In the genomic region with DNA sequence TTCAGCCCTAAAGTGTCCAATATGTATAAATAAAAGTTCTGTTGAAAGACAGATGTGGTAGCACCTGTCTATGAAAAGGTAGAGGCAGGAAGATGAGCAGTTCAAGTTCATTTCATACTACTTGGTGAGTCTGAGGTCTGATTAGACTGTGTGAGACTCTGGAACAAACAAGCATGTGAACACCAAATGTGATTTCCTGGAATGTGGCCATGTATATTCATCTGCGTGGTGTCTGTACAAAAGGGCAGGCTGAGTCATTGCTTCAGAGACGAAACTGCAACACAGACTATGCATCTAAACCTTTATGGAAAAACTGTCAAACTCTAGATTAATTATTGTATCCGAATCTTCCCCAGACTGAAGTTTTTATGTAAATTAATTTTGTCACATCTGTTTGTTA, we compare ENCODE assay signal across 22 mouse cellular contexts.
"Had no signal": no experiment of that assay in that cellular context is flagged by ENCODE, and none has a peak within 500 bp of the region (broad histone marks: within the 10 kb centered on the region; RNA-seq: fewer than 3 reads in every experiment).

No protein-coding gene starts in this region.

- H3K9ac ChIP-seq: kidney, embryonic 15.5 days; limb, embryonic 12.5 days; limb, embryonic 15.5 days; liver, embryonic 15.5 days; lung, embryonic 15.5 days; midbrain, embryonic 12.5 days; midbrain, embryonic 15.5 days; neural tube, embryonic 13.5 days; stomach, embryonic 15.5 days had no signal

- H3K27me3 ChIP-seq: kidney, embryonic 15.5 days; limb, embryonic 12.5 days; limb, embryonic 15.5 days; liver, embryonic 15.5 days; lung, embryonic 15.5 days; midbrain, embryonic 12.5 days; midbrain, embryonic 15.5 days; neural tube, embryonic 13.5 days; stomach, embryonic 15.5 days had no signal

- ATAC-seq: midbrain, embryonic 15.5 days had no signal

- DNase-seq: kidney, adult 8-10 months; kidney, postnatal 10 days; kidney, postnatal 36 days; left cerebral cortex, postnatal 4 days; lung, adult 18-20 months; lung, postnatal 14 days; lung, postnatal 4 days; retina, postnatal 1 day; right cerebral cortex, postnatal 25 days; spleen, adult 18-20 months; thymus, postnatal 25 days had no signal

- H3K4me1 ChIP-seq: kidney, embryonic 15.5 days; limb, embryonic 12.5 days; limb, embryonic 15.5 days; liver, embryonic 15.5 days; lung, embryonic 15.5 days; midbrain, embryonic 12.5 days; midbrain, embryonic 15.5 days; neural tube, embryonic 13.5 days; stomach, embryonic 15.5 days had no signal

- H3K9me3 ChIP-seq: kidney, embryonic 15.5 days; limb, embryonic 12.5 days; limb, embryonic 15.5 days; liver, embryonic 15.5 days; lung, embryonic 15.5 days; midbrain, embryonic 12.5 days; midbrain, embryonic 15.5 days; neural tube, embryonic 13.5 days; stomach, embryonic 15.5 days had no signal

- H3K36me3 ChIP-seq: kidney, embryonic 15.5 days; limb, embryonic 12.5 days; limb, embryonic 15.5 days; liver, embryonic 15.5 days; lung, embryonic 15.5 days; midbrain, embryonic 12.5 days; midbrain, embryonic 15.5 days; neural tube, embryonic 13.5 days; stomach, embryonic 15.5 days had no signal

- H3K4me3 ChIP-seq: kidney, embryonic 15.5 days; limb, embryonic 12.5 days; limb, embryonic 15.5 days; liver, embryonic 15.5 days; lung, embryonic 15.5 days; midbrain, embryonic 12.5 days; midbrain, embryonic 15.5 days; myocyte; neural tube, embryonic 13.5 days; stomach, embryonic 15.5 days had no signal

- H3K27ac ChIP-seq: kidney, embryonic 15.5 days; limb, embryonic 12.5 days; limb, embryonic 15.5 days; liver, embryonic 15.5 days; lung, embryonic 15.5 days; midbrain, embryonic 12.5 days; midbrain, embryonic 15.5 days; neural tube, embryonic 13.5 days; stomach, embryonic 15.5 days had no signal

- H3K4me2 ChIP-seq: kidney, embryonic 15.5 days; limb, embryonic 12.5 days; limb, embryonic 15.5 days; liver, embryonic 11.5 days; liver, embryonic 15.5 days; lung, embryonic 15.5 days; midbrain, embryonic 12.5 days; midbrain, embryonic 15.5 days; neural tube, embryonic 13.5 days; stomach, embryonic 15.5 days had no signal
